Mouse (Mus musculus): ENCODE results near the gene Tcf20.

- no peak for TF ChIP-seq ZNF384 (IDR thresholded peaks at IDR 0.05; ENCODE audit: low read depth, low read length)
- TF ChIP-seq MAFK (IDR thresholded peaks at IDR 0.05; ENCODE audit: insufficient read depth, low read depth, low read length) = no peak
- TF ChIP-seq HCFC1 (IDR thresholded peaks at IDR 0.05; ENCODE audit: borderline replicate concordance, insufficient read depth, low read length) = no peak
Measured at GRCm38 (mm10) chr15:82950246-82950645, 37.4 kb downstream of the Tcf20 start.
